Mouse (Mus musculus): ENCODE data around the gene 1700013F07Rik. TPM values are rescaled to one million over a fixed set of nuclear protein-coding genes. Genes with fewer than 3 reads are reported as not detected.

The 1700013F07Rik gene
- polyA plus RNA-seq, 1 experiment = 0.17 TPM

DNA sequence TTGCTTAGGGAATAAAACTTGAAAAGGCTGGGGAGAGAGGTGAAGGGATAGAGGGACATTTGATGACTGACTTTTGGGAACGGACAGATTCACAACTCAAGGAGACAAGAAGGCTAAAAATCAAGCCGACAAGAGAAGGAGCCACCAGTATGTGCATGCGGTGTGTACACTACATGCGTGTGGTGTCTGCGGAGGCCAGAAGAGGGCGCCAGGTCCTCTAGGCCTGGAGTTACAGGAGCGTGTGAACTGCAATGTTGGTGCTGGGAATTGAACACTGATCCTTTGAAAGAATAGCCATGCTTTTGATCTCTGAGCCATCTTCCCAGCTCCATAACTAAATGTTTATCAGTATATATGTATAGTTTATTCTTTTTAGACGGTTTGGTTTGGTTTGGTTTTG, 5.5 kb upstream of the 1700013F07Rik start:
- TF ChIP-seq POLR2A (IDR thresholded peaks at IDR 0.05; ENCODE audit: low read depth, low read length) (no peak), CTCF (conservative IDR thresholded peaks at IDR 0.05; ENCODE audit: insufficient read depth, insufficient read length, low read depth, low read length) (no peak)
- no peaks in the 10 kb centered on the region for H3K27me3 ChIP-seq (replicated peaks; ENCODE audit: control insufficient read depth, insufficient read depth, low read length)
- no peak for DNase-seq
- no peaks in the 10 kb centered on the region for H3K4me1 ChIP-seq (ENCODE audit: control insufficient read depth, insufficient read depth, low read length)
- no peak overlapping the region for H3K27ac ChIP-seq (ENCODE audit: insufficient read depth, low read depth, low read length)
- 96% methylated on average over 8 of the region's 8 CpGs for WGBS
- H3K4me3 ChIP-seq (ENCODE audit: insufficient read depth, low read depth, low read length) = no peak overlapping the region
- no peaks in the 10 kb centered on the region for H3K36me3 ChIP-seq (ENCODE audit: control insufficient read depth, insufficient read depth, low read length)

DNA sequence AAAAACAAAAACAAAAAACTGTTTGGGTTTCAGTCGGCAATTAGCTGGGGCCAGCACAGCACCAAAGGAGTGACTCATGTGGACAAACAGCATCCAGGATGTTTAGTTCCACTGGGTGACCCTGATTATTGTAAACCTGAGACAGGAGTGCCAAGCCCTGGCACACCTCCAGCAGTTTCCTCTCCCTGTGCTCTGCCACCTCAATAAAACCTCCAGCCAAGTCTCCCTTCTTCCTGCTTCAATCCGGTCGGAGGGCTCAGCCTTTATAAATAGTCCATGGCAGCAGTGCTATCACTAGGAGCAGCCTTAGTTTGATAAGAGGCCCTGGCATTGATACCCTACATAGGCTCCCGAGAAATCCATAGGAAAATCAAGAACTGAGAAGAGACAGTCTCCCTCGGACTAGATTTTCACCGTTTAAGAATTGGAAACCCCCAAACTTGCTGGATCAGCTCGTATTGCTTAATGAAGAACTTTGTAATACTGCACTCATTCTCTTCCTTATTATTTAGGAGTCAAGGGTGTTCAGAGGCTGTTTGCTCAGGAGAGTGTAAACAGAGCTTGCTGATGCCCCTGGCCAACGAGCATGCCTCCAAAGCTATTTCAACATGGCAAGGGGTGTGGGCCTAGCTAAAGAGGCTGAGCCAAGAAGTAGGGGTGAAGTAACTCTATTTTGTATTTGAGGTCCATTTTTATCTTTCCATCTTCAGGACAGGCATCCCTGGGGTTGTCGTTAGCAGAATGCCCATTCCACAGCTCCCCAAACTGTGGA, 650 bp upstream of the 1700013F07Rik start:
- Histone ChIP-seq H3K4me1 (ENCODE audit: control insufficient read depth, insufficient read depth, low read length) (no peaks in the 10 kb centered on the region), H3K27me3 (replicated peaks; ENCODE audit: control insufficient read depth, insufficient read depth, low read length) (no peaks in the 10 kb centered on the region), H3K4me3 (ENCODE audit: insufficient read depth, low read depth, low read length) (no peak overlapping the region), H3K36me3 (ENCODE audit: control insufficient read depth, insufficient read depth, low read length) (no peaks in the 10 kb centered on the region), H3K27ac (ENCODE audit: insufficient read depth, low read depth, low read length) (no peak overlapping the region)
- no peak for TF ChIP-seq POLR2A (IDR thresholded peaks at IDR 0.05; ENCODE audit: low read depth, low read length)
- no peak for TF ChIP-seq CTCF (conservative IDR thresholded peaks at IDR 0.05; ENCODE audit: insufficient read depth, insufficient read length, low read depth, low read length)
- peak; percentile 56 for DNase-seq
- 50% methylated on average over 9 of the region's 9 CpGs for WGBS

DNA sequence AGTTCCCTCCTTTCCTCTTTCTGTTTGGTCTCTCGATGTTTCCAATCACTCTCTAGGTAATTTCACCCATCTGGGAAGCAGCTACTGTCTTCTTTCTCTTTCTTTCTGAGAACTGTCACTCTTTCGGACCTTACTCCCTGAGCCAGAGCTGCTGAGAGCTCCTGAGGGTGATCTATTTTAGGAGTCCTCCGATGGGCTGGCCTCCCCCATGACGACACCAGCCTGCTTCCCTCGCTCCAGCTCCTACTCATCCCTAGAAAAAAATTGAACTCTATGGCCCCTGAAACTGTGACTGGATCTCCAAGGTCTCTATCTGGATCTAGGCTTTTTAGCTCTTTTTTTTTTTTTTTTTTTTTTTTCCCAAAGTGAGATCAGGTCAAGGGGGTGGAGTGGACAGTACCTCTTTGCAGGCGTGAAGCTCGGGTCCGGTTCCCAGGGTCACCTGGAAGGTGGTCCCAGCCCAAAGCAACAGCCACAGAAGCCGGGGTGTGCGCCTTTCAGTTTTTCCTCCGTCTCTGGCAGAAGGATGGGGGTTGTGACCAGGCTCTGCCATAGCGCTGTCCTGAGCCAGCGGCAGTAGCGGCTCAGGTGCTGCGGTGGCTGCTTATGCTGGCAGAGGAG, 2.1 kb downstream of the 1700013F07Rik start:
- no peaks in the 10 kb centered on the region for H3K27me3 ChIP-seq (replicated peaks; ENCODE audit: control insufficient read depth, insufficient read depth, low read length)
- no peak overlapping the region for H3K27ac ChIP-seq (ENCODE audit: insufficient read depth, low read depth, low read length)
- no peaks in the 10 kb centered on the region for H3K36me3 ChIP-seq (ENCODE audit: control insufficient read depth, insufficient read depth, low read length)
- TF ChIP-seq CTCF (conservative IDR thresholded peaks at IDR 0.05; ENCODE audit: insufficient read depth, insufficient read length, low read depth, low read length) (no peak), POLR2A (IDR thresholded peaks at IDR 0.05; ENCODE audit: low read depth, low read length) (no peak)
- H3K4me1 ChIP-seq (ENCODE audit: control insufficient read depth, insufficient read depth, low read length) = no peaks in the 10 kb centered on the region
- 16% methylated on average over 15 of the region's 15 CpGs for WGBS
- no peak for DNase-seq
- no peak overlapping the region for H3K4me3 ChIP-seq (ENCODE audit: insufficient read depth, low read depth, low read length)

DNA sequence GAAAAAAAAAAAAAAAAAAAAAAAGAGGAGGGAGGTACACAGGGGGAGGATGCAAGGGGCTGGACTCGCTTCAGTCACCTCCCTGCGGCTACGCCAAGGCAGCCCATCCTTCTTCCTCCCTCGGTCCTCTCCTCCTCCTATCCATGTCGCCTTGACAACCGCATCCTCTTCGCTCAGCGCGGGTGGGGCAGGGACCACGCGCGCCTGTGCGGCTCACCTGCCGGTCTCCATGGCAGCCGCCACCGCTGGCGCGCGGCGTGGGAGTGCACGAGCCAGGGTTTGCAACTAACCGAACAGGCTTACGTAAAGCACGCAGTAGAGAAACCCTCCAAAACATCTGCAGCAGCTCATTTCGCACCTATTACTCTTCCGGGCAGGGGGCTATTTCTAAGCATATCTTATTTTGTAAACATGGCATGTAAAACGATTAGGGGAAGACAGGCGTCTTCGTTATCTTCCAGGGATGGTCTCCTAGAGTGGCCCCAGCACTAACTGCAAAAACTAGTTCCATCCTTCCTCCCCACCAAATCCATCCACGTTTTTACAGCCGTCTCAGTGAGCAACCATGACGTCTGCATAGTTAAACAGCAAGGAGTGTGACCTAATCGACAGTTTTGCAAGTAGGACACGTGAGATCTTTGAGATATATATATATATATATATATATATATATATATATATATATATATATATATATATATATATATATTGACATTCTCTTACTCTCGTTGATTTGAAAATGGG, 2.7 kb downstream of the 1700013F07Rik start, which contains the start of gene 5330417C22Rik:
Gene 5330417C22Rik (minus strand): TSS at position 20 of the 744 bp plus-strand sequence.
- no peaks in the 10 kb centered on the region for H3K4me1 ChIP-seq (ENCODE audit: control insufficient read depth, insufficient read depth, low read length)
- peak within 1 kb of the TSS; percentile 31 for H3K4me3 ChIP-seq (ENCODE audit: insufficient read depth, low read depth, low read length)
- peak; percentile 17 for DNase-seq
- no peak within 1 kb of the TSS for H3K27ac ChIP-seq (ENCODE audit: insufficient read depth, low read depth, low read length)
- no peaks in the 10 kb centered on the region for H3K36me3 ChIP-seq (ENCODE audit: control insufficient read depth, insufficient read depth, low read length)
- no peaks in the 10 kb centered on the region for H3K27me3 ChIP-seq (replicated peaks; ENCODE audit: control insufficient read depth, insufficient read depth, low read length)
- TF ChIP-seq POLR2A (IDR thresholded peaks at IDR 0.05; ENCODE audit: low read depth, low read length) (no peak), CTCF (conservative IDR thresholded peaks at IDR 0.05; ENCODE audit: insufficient read depth, insufficient read length, low read depth, low read length) (no peak)
- 2% methylated on average over 35 of the region's 35 CpGs for WGBS

DNA sequence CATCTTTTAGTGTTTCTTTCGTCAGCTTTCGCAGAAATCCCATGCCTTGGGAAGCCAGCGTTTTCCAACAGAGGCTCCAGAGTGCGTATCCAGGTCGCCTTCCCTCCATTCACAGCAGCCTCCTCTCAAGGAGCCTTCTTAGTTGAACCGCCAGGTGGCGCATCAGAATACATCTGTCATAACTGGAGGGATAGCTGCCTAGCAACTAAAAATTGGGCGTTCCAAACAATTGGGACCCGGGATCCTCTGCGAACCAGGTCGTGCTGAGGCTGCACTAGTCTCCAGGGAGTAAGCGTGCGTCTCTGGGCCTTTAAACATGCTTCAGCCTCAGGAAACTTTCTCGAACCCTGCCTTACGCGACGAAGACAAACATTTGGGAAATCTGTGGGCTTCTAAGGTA, 3.4 kb downstream of the 1700013F07Rik start:
- DNase-seq = peak; percentile 91
- Histone ChIP-seq H3K27me3 (replicated peaks; ENCODE audit: control insufficient read depth, insufficient read depth, low read length) (no peaks in the 10 kb centered on the region), H3K36me3 (ENCODE audit: control insufficient read depth, insufficient read depth, low read length) (no peaks in the 10 kb centered on the region), H3K4me1 (ENCODE audit: control insufficient read depth, insufficient read depth, low read length) (no peaks in the 10 kb centered on the region), H3K27ac (ENCODE audit: insufficient read depth, low read depth, low read length) (no peak overlapping the region), H3K4me3 (ENCODE audit: insufficient read depth, low read depth, low read length) (no peak overlapping the region)
- 5% methylated on average over 17 of the region's 17 CpGs for WGBS
- TF ChIP-seq POLR2A (IDR thresholded peaks at IDR 0.05; ENCODE audit: low read depth, low read length) (no peak), CTCF (conservative IDR thresholded peaks at IDR 0.05; ENCODE audit: insufficient read depth, insufficient read length, low read depth, low read length) (peak; percentile 81)

DNA sequence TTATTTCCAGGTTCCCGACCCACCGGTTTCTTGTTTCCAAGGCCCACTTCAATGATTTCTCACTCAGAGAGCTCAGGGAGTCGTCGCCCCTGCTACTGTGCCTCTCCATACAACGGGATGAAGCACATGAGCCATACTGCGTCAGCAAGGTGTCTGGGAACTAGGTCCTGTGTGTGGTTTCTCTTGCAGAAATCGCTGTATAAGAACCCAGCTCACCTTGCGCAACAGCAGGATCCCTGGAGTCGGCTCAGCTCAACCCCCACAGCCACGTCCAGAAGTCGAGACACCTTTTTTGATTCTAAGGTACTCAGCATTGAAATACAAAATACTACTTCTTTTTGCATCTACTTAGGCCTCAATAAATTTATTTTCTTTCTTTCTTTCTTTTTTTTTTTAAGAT, 8.3 kb downstream of the 1700013F07Rik start:
- no peaks in the 10 kb centered on the region for H3K36me3 ChIP-seq (ENCODE audit: control insufficient read depth, insufficient read depth, low read length)
- WGBS = 79% methylated on average over 11 of the region's 11 CpGs
- TF ChIP-seq POLR2A (IDR thresholded peaks at IDR 0.05; ENCODE audit: low read depth, low read length) (no peak), CTCF (conservative IDR thresholded peaks at IDR 0.05; ENCODE audit: insufficient read depth, insufficient read length, low read depth, low read length) (no peak)
- H3K4me1 ChIP-seq (ENCODE audit: control insufficient read depth, insufficient read depth, low read length) = no peaks in the 10 kb centered on the region
- H3K27ac ChIP-seq (ENCODE audit: insufficient read depth, low read depth, low read length) = no peak overlapping the region
- DNase-seq = no peak
- no peak overlapping the region for H3K4me3 ChIP-seq (ENCODE audit: insufficient read depth, low read depth, low read length)
- H3K27me3 ChIP-seq (replicated peaks; ENCODE audit: control insufficient read depth, insufficient read depth, low read length) = no peaks in the 10 kb centered on the region

Data from kidney, adult 2 months (tissue).